Mouse (Mus musculus) megakaryocyte progenitor cell, adult 5-6 weeks (primary cell): ENCODE results near the gene Tex28. TPM values are rescaled to one million over a fixed set of nuclear protein-coding genes. Genes with fewer than 3 reads are reported as not detected.
"Not testable (repeated sequence)": the region's sequence is repeated elsewhere in the genome, so short reads cannot be mapped to it uniquely, and the experiment has no call there.

ENCODE experiments used
- ATAC-seq: replicated peaks from 2 replicates; pipeline ENCODE4 v1.8.0; 2016; ENCODE audit warnings: mild to moderate bottlenecking, moderate TSS enrichment, inconsistent platforms; ENCODE audit not compliant: poor library complexity
- total RNA-seq, 2 experiments: library from RNA; stranded (forward) in 1 of 2; stranded (reverse) in 1 of 2; fragments of 157-497, 149-512 nt in 1 of 2; fragments of 200-1000 nt in 1 of 2; gene quantifications; 2 replicates each; pipeline versions ENCODE4 v1.2.3 to v1.2.4; 2015 to 2017

The Tex28 gene
- total RNA-seq (2015) (not detected in 2 replicates), total RNA-seq (2017) (not detected in 2 replicates)

GRCm38 (mm10) chrX:74167738-74168137 lies at the start of gene Tex28:
TSS of gene Tex28 (minus strand) at chrX:74167838.
- ATAC-seq = no peak

DNA sequence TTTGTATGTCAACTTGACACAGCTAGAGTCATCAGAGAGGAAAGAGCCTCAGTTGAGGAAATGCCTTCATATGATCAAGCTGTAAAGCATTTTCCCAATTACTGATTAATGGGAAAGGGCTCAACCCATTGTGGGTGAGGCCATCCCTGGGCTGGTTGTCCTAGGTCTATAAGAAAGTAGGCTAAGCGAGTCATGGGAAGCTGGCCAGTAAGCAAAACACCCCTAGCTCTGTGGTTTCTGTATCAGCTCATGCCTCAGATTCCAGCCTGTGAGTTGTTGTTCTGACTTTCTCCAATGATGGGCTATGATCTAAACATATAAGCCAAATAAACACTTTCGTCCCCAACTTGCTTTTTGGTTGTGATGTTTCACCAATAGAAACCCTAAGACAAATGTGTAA lies 35.9 kb upstream of the Tex28 start:
- no peak for ATAC-seq

- ATAC-seq = no peak
These were observed 9.3 kb upstream of the Tex28 start, which contains the start of gene Tktl1 for GRCm38 (mm10) chrX:74176959-74177358. TSS of gene Tktl1 (plus strand) at chrX:74177259.

DNA sequence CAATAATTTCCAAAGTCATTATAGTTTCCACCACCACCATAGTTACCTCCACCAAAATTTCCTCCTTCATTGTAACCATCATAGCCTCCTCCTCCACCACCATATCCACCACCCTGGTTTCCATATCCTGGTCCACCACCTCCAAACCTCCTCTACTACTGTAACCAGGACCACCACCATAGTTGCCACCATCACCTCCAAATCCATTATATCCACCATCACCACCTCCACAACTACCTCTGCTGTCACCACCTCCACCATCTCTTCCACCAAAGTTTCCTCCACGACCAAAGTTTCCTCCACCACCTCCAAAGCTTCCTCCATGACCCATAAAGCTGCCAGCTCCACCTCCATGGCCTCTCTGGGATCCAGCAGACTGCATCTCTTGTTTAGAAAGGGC lies 32.4 kb downstream of the Tex28 start, which contains the start of gene Mecp2:
TSS of gene Mecp2 (minus strand) at position 101 of the 400 bp plus-strand sequence.
- ATAC-seq = not testable (repeated sequence)

GRCm38 (mm10) chrX:74127164-74127563 lies 40.5 kb downstream of the Tex28 start, which contains the start of gene Opn1mw:
TSS of gene Opn1mw (plus strand) at chrX:74127464.
- ATAC-seq = no peak

- ATAC-seq = peak; percentile 55; the same call in 1 of the 2 replicates
These were observed 42.7 kb downstream of the Tex28 start for GRCm38 (mm10) chrX:74124975-74125374.

GRCm38 (mm10) chrX:74115511-74115910 lies 52.1 kb downstream of the Tex28 start:
- peak; percentile 97 for ATAC-seq

- ATAC-seq = no peak
These were observed 53.6 kb downstream of the Tex28 start for GRCm38 (mm10) chrX:74114036-74114435.

- no peak for ATAC-seq
These were observed 58.9 kb downstream of the Tex28 start for GRCm38 (mm10) chrX:74108747-74109146.

DNA sequence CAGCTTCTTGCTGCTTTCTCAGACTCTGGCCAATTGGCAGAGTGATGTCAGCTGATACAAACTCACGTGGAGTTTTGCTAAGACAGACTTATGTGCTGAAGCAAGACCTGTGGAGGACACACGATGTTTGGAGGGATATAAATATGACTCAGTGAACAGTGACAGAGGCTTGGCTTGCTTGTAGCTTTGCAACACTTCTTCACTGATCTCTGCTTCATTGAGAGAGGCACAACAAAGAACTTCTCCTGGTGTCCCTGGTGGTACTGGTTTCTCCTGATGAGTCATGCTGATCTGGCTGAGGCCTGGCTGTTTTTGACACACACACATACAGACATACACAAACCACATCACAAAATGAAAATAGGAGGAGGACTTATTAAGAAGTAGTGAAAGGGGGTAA lies 61.7 kb downstream of the Tex28 start:
- ATAC-seq = no peak

DNA sequence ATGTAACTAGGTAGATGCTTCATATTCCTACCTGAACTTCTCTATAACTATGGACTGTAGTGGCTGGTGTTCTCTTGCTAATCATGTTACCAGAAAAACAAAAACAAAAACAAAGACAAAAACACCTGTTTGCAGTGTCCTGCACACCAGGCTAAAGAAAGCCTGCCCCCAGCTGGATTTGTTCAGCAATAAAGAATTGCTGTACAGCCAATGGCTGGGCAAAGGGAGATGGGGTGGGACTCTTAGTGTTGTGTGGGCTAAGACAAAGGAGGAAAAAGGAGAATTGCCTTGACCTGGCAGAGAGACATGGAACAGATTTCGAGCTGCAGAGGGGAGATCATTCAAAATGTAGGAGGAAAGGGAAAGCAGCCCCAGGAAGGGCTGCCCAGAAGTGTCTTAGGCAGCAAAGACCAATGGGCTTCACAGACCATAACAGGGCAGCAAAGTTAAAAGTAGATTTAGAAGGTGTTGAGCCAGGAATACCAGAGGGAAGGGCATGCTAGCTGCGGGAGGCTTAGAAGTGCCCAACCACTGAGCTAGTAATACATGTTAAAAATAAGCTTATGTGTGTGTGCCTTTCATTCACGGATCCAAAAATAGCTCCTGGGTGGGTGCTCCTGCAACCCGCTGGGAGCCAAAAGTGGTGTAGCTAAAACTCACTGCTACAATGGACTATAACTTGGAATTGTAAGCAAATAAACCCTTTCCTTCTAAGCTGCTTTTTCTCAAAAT lies 64.0 kb downstream of the Tex28 start:
- ATAC-seq = no peak

Other genes starting within 250 kb of the Tex28 start
- 21.8 and 25.2 TPM in 2 replicates for gene Arhgap4, start 246.0 kb downstream of the Tex28 start, total RNA-seq (2015)
- gene Arhgap4, start 246.0 kb downstream of the Tex28 start, total RNA-seq (2017) = 39.2 and 40.1 TPM in 2 replicates
- 115 and 125 TPM in 2 replicates for gene Naa10, start 245.9 kb downstream of the Tex28 start, total RNA-seq (2015)
- 169 and 186 TPM in 2 replicates for gene Naa10, start 245.9 kb downstream of the Tex28 start, total RNA-seq (2017)
- gene Renbp, start 237.0 kb downstream of the Tex28 start, total RNA-seq (2015) = 7.5 and 7.6 TPM in 2 replicates
- gene Renbp, start 237.0 kb downstream of the Tex28 start, total RNA-seq (2017) = 17.6 and 33.4 TPM in 2 replicates
- gene Hcfc1, start 201.5 kb downstream of the Tex28 start, total RNA-seq (2015) = 125 and 129 TPM in 2 replicates
- gene Hcfc1, start 201.5 kb downstream of the Tex28 start, total RNA-seq (2017) = 52.3 and 61.8 TPM in 2 replicates
- gene Irak1, start 143.9 kb downstream of the Tex28 start, total RNA-seq (2015) = 74.6 and 83.9 TPM in 2 replicates
- 53.9 and 57.1 TPM in 2 replicates for gene Irak1, start 143.9 kb downstream of the Tex28 start, total RNA-seq (2017)
- not detected in 2 replicates for gene Opn1mw, start 40.4 kb downstream of the Tex28 start, total RNA-seq (2015)
- gene Opn1mw, start 40.4 kb downstream of the Tex28 start, total RNA-seq (2017) = not detected in 2 replicates
- 16.3 and 16.9 TPM in 2 replicates for gene Mecp2, start 32.5 kb downstream of the Tex28 start, total RNA-seq (2015)
- gene Mecp2, start 32.5 kb downstream of the Tex28 start, total RNA-seq (2017) = 15.3 and 18.8 TPM in 2 replicates
- gene Tktl1, start 9.4 kb upstream of the Tex28 start, total RNA-seq (2015) = not detected in 2 replicates
- not detected in 2 replicates for gene Tktl1, start 9.4 kb upstream of the Tex28 start, total RNA-seq (2017)
- 158 and 196 TPM in 2 replicates for gene Flna, start 82.0 kb upstream of the Tex28 start, total RNA-seq (2015)
- 495 and 504 TPM in 2 replicates for gene Flna, start 82.0 kb upstream of the Tex28 start, total RNA-seq (2017)
- 77.1 and 82.8 TPM in 2 replicates for gene Emd, start 86.8 kb upstream of the Tex28 start, total RNA-seq (2015)
- gene Emd, start 86.8 kb upstream of the Tex28 start, total RNA-seq (2017) = 86.7 and 91.7 TPM in 2 replicates
- 3,920 and 4,047 TPM in 2 replicates for gene Rpl10, start 103.0 kb upstream of the Tex28 start, total RNA-seq (2015)
- gene Rpl10, start 103.0 kb upstream of the Tex28 start, total RNA-seq (2017) = 1,333 and 1,759 TPM in 2 replicates
- gene Taz, start 114.1 kb upstream of the Tex28 start, total RNA-seq (2015) = 44.5 and 53.5 TPM in 2 replicates
- gene Taz, start 114.1 kb upstream of the Tex28 start, total RNA-seq (2017) = 25.8 and 31.0 TPM in 2 replicates
- 21.2 and 24.5 TPM in 2 replicates for gene Dnase1l1, start 114.5 kb upstream of the Tex28 start, total RNA-seq (2015)
- gene Dnase1l1, start 114.5 kb upstream of the Tex28 start, total RNA-seq (2017) = 7.1 and 17.4 TPM in 2 replicates
- gene Atp6ap1, start 129.3 kb upstream of the Tex28 start, total RNA-seq (2015) = 128 and 135 TPM in 2 replicates
- gene Atp6ap1, start 129.3 kb upstream of the Tex28 start, total RNA-seq (2017) = 123 and 206 TPM in 2 replicates
- 56.8 and 79.4 TPM in 2 replicates for gene Gdi1, start 137.2 kb upstream of the Tex28 start, total RNA-seq (2015)
- gene Gdi1, start 137.2 kb upstream of the Tex28 start, total RNA-seq (2017) = 22.8 and 22.9 TPM in 2 replicates
- 38.6 and 47.9 TPM in 2 replicates for gene Fam50a, start 145.2 kb upstream of the Tex28 start, total RNA-seq (2015)
- gene Fam50a, start 145.2 kb upstream of the Tex28 start, total RNA-seq (2017) = 56.9 and 62.8 TPM in 2 replicates
- gene Plxna3, start 161.2 kb upstream of the Tex28 start, total RNA-seq (2015) = 3.4 and 4.5 TPM in 2 replicates
- gene Plxna3, start 161.2 kb upstream of the Tex28 start, total RNA-seq (2017) = 0.54 and 0.62 TPM in 2 replicates
- 88.3 and 93.1 TPM in 2 replicates for gene Lage3, start 185.8 kb upstream of the Tex28 start, total RNA-seq (2015)
- gene Lage3, start 185.8 kb upstream of the Tex28 start, total RNA-seq (2017) = 22.6 and 28.1 TPM in 2 replicates
- 35.6 and 39.9 TPM in 2 replicates for gene Ubl4a, start 205.4 kb upstream of the Tex28 start, total RNA-seq (2015)
- gene Ubl4a, start 205.4 kb upstream of the Tex28 start, total RNA-seq (2017) = 11.9 and 21.2 TPM in 2 replicates
- 31.1 and 39.3 TPM in 2 replicates for gene Slc10a3, start 205.5 kb upstream of the Tex28 start, total RNA-seq (2015)
- gene Slc10a3, start 205.5 kb upstream of the Tex28 start, total RNA-seq (2017) = 12.8 and 13.9 TPM in 2 replicates
- 14.0 and 14.5 TPM in 2 replicates for gene Fam3a, start 225.4 kb upstream of the Tex28 start, total RNA-seq (2015)
- gene Fam3a, start 225.4 kb upstream of the Tex28 start, total RNA-seq (2017) = 10.0 and 22.1 TPM in 2 replicates
- 9.8 and 12.5 TPM in 2 replicates for gene Ikbkg, start 225.5 kb upstream of the Tex28 start, total RNA-seq (2015)
- 22.8 and 53.0 TPM in 2 replicates for gene Ikbkg, start 225.5 kb upstream of the Tex28 start, total RNA-seq (2017)